Mouse (Mus musculus) retina, postnatal 7 days (tissue): ENCODE results near the gene Anapc15.
"Not testable (repeated sequence)": the region's sequence is repeated elsewhere in the genome, so short reads cannot be mapped to it uniquely, and the experiment has no call there.

Experiments
- DNase-seq: peaks from one replicate; pipeline ENCODE4 v3.0.0-alpha.2; 2012; ENCODE audit warnings: low read depth, low spot score

The Anapc15 gene

GRCm38 (mm10) chr7:101949008-101949407, 85.5 kb downstream of the Anapc15 start:
- DNase-seq, result not testable (repeated sequence)
